Mouse (Mus musculus) heart, postnatal 10 days (tissue): ENCODE data around the gene Caly. TPM values are rescaled to one million over a fixed set of nuclear protein-coding genes. Genes with fewer than 3 reads are reported as not detected.

Source experiments
- DNase-seq, 2 experiments: peaks; one replicate each; pipeline ENCODE4 v3.0.0; 2021
- intact Hi-C: fragments of 180-260 bp; cut with DNase I; formaldehyde crosslinking; loops from one replicate; pipeline ENCODE4 v1.15.1; 2025
- total RNA-seq, 2 experiments: library from RNA; stranded (reverse); gene quantifications; 2 replicates each; pipeline ENCODE4 v1.2.3; 2021

The Caly gene
- total RNA-seq, 2 experiments from 2014 or later, result 0.25 TPM; not detected in 1

GRCm38 (mm10) chr7:140048361-140049114 is 33.8 kb downstream of the Caly start, which contains the start of gene Msx3:
TSS of gene Msx3 (minus strand) at chr7:140049089.
- intact Hi-C loops, result no loop called here
- no peak for DNase-seq

GRCm38 (mm10) chr7:140047811-140048311 is 34.5 kb downstream of the Caly start:
- DNase-seq, result peak in 1 of 2 experiments; percentile 22
- intact Hi-C loops, result no loop called here

GRCm38 (mm10) chr7:140045546-140045945 is 36.8 kb downstream of the Caly start:
- intact Hi-C loops, result no loop called here
- no peak for DNase-seq

- intact Hi-C loops, result no loop called here
- no peak for DNase-seq
Observed at GRCm38 (mm10) chr7:140042728-140043127, 39.6 kb downstream of the Caly start.

GRCm38 (mm10) chr7:140037171-140037555 is 45.2 kb downstream of the Caly start:
- intact Hi-C loops, result no loop called here
- no peak for DNase-seq

- peak; percentile 95 to 96 for DNase-seq
Observed at GRCm38 (mm10) chr7:140036281-140037170, 45.8 kb downstream of the Caly start, which contains the start of the genes Zfp511 and Tubgcp2. TSS of gene Zfp511 (plus strand) at chr7:140036391. TSS of gene Tubgcp2 (minus strand) at chr7:140036669.

GRCm38 (mm10) chr7:140035456-140035855 is 46.9 kb downstream of the Caly start:
- no peak for DNase-seq
- intact Hi-C loops, result no loop called here

More at GRCm38 (mm10) chr7:140036281-140037170, 45.8 kb downstream of the Caly start, which contains the start of the genes Zfp511 and Tubgcp2:
- intact Hi-C loops, result no loop called here

- intact Hi-C loops, result no loop called here
Observed at GRCm38 (mm10) chr7:140033386-140033785, 49.0 kb downstream of the Caly start.

GRCm38 (mm10) chr7:140032366-140032765 is 50.0 kb downstream of the Caly start:
- intact Hi-C loops, result no loop called here
- DNase-seq, result no peak

More at GRCm38 (mm10) chr7:140033386-140033785, 49.0 kb downstream of the Caly start:
- no peak for DNase-seq

- no peak for DNase-seq
- intact Hi-C loops, result no loop called here
Observed at GRCm38 (mm10) chr7:140031771-140032170, 50.6 kb downstream of the Caly start.

Other genes with a start within 250 kb of the Caly start
- not detected for gene Adgra1, start 248.4 kb downstream of the Caly start, total RNA-seq
- gene Kndc1, start 187.9 kb downstream of the Caly start, total RNA-seq, result not detected
- not detected for gene Utf1, start 138.8 kb downstream of the Caly start, total RNA-seq
- not detected for gene 6430531B16Rik, start 103.8 kb downstream of the Caly start, total RNA-seq
- gene Adam8, start 90.0 kb downstream of the Caly start, total RNA-seq, result under 1 TPM; 0.30 to 0.86 TPM
- 10 to 100 TPM; 13.1 to 13.8 TPM for gene Zfp511, start 46.2 kb downstream of the Caly start, total RNA-seq
- gene Tubgcp2, start 45.9 kb downstream of the Caly start, total RNA-seq, result 10 to 100 TPM; 36.5 to 37.1 TPM
- gene Msx3, start 33.5 kb downstream of the Caly start, total RNA-seq, result not detected
- not detected for gene Prap1, start 10.8 kb upstream of the Caly start, total RNA-seq
- gene Fuom, start 19.9 kb upstream of the Caly start, total RNA-seq, result 10 to 100 TPM; 90.7 to 93.7 TPM
- gene Paox, start 33.3 kb upstream of the Caly start, total RNA-seq, result 1 to 10 TPM; 4.1 to 5.6 TPM
- 100 to 1,000 TPM; 240 to 272 TPM for gene Echs1, start 33.9 kb upstream of the Caly start, total RNA-seq
- gene Mtg1, start 55.0 kb upstream of the Caly start, total RNA-seq, result 10 to 100 TPM; 22.9 to 25.3 TPM
- gene Sprn, start 72.3 kb upstream of the Caly start, total RNA-seq, result under 1 TPM; 0.50 to 0.55 TPM
- not detected for gene Olfr522, start 82.2 kb upstream of the Caly start, total RNA-seq
- not detected for gene Olfr523, start 90.7 kb upstream of the Caly start, total RNA-seq
- gene Olfr524, start 123.4 kb upstream of the Caly start, total RNA-seq, result not detected
- not detected for gene Cd163l1, start 135.7 kb upstream of the Caly start, total RNA-seq
- not detected for gene 5830411N06Rik, start 164.7 kb upstream of the Caly start, total RNA-seq
- gene Olfr525, start 238.3 kb upstream of the Caly start, total RNA-seq, result not detected